Mouse (Mus musculus) urinary bladder, postnatal 10 days (tissue): ENCODE data around the gene Ank.

Experiments
- DNase-seq: peaks from one replicate; pipeline ENCODE4 v3.0.0; 2022; ENCODE audit warnings: low spot score

The Ank gene

GRCm38 (mm10) chr15:27576886-27577285 is 110.4 kb downstream of the Ank start:
- no peak for DNase-seq

GRCm38 (mm10) chr15:27577915-27578780 is 111.7 kb downstream of the Ank start:
- no peak for DNase-seq

- DNase-seq = no peak
These were observed 112.4 kb downstream of the Ank start for GRCm38 (mm10) chr15:27578918-27579317.

- no peak for DNase-seq
These were observed 113.4 kb downstream of the Ank start for GRCm38 (mm10) chr15:27579853-27580252.

- no peak for DNase-seq
These were observed 114.3 kb downstream of the Ank start for GRCm38 (mm10) chr15:27580771-27581170.

- no peak for DNase-seq
These were observed 115.2 kb downstream of the Ank start for GRCm38 (mm10) chr15:27581640-27582039.

- DNase-seq = no peak
These were observed 116.0 kb downstream of the Ank start for GRCm38 (mm10) chr15:27582428-27582827.

GRCm38 (mm10) chr15:27583042-27583441 is 116.6 kb downstream of the Ank start:
- no peak for DNase-seq

GRCm38 (mm10) chr15:27583620-27584019 is 117.1 kb downstream of the Ank start:
- DNase-seq = no peak

- DNase-seq = no peak
These were observed 119.1 kb downstream of the Ank start for GRCm38 (mm10) chr15:27585466-27586092.

GRCm38 (mm10) chr15:27586093-27586480 is 119.6 kb downstream of the Ank start:
- DNase-seq = no peak

GRCm38 (mm10) chr15:27588087-27588826 is 121.8 kb downstream of the Ank start:
- no peak for DNase-seq

GRCm38 (mm10) chr15:27590812-27591211 is 124.3 kb downstream of the Ank start:
- no peak for DNase-seq

GRCm38 (mm10) chr15:27592620-27593320 is 126.3 kb downstream of the Ank start:
- DNase-seq = no peak

GRCm38 (mm10) chr15:27593717-27594116 is 127.2 kb downstream of the Ank start:
- no peak for DNase-seq

- DNase-seq = no peak
These were observed 128.5 kb downstream of the Ank start for GRCm38 (mm10) chr15:27594973-27595372.

- no peak for DNase-seq
These were observed 129.1 kb downstream of the Ank start for GRCm38 (mm10) chr15:27595560-27595959.

GRCm38 (mm10) chr15:27596463-27597140 is 130.1 kb downstream of the Ank start:
- no peak for DNase-seq

- no peak for DNase-seq
These were observed 131.0 kb downstream of the Ank start for GRCm38 (mm10) chr15:27597516-27597915.

GRCm38 (mm10) chr15:27598786-27599385 is 132.4 kb downstream of the Ank start:
- no peak for DNase-seq

- DNase-seq = no peak
These were observed 134.0 kb downstream of the Ank start for GRCm38 (mm10) chr15:27600524-27600923.
